Mouse (Mus musculus) E14TG2a.4 (cell line): Measurements from ENCODE around the gene Ang2.
"Not testable (repeated sequence)": the region's sequence is repeated elsewhere in the genome, so short reads cannot be mapped to it uniquely, and the experiment has no call there.

Experiments used
- H3K27me3 ChIP-seq: 2 replicates; pipeline ENCODE4 v1.6.1; 2014; ENCODE audit warnings: low read length, control low read depth; ENCODE audit not compliant: insufficient read depth
- H3K36me3 ChIP-seq: 2 replicates; pipeline ENCODE4 v1.6.1; 2014; ENCODE audit warnings: low read length, control low read depth; ENCODE audit not compliant: insufficient read depth
- H3K4me1 ChIP-seq: replicated peaks from 2 replicates; pipeline ENCODE4 v1.6.1; 2014; ENCODE audit warnings: low read depth, low read length, control low read depth
- H3K4me3 ChIP-seq: replicated peaks from 2 replicates; pipeline ENCODE4 v1.5.1; 2014; ENCODE audit warnings: mild to moderate bottlenecking, low read length
- H3K9me3 ChIP-seq: 2 replicates; pipeline ENCODE4 v1.6.1; 2014; ENCODE audit warnings: low read length, control low read depth
- CTCF ChIP-seq: conservative IDR thresholded peaks from 2 replicates; pipeline ENCODE4 v1.5.1; 2014; ENCODE audit warnings: low read length
- NANOG ChIP-seq: IDR thresholded peaks from 2 replicates; pipeline ENCODE4 v1.6.1; 2014; ENCODE audit warnings: borderline replicate concordance, low read length, mixed read lengths
- POU5F1 ChIP-seq: IDR thresholded peaks from 2 replicates; pipeline ENCODE4 v1.6.1; 2014; ENCODE audit warnings: low read length, borderline replicate concordance

Gene Ang2

GRCm38 (mm10) chr14:51195681-51196080, 3.3 kb downstream of the Ang2 start:
- TF ChIP-seq CTCF (no peak), POU5F1 (no peak), NANOG (no peak)
- peaks cover 16% of the 10 kb centered on the region for H3K4me1 ChIP-seq
- H3K9me3 ChIP-seq = no peaks in the 10 kb centered on the region
- H3K27me3 ChIP-seq = no peaks in the 10 kb centered on the region
- no peaks in the 10 kb centered on the region for H3K36me3 ChIP-seq
- H3K4me3 ChIP-seq = peak overlapping the region; percentile 43; the same call in 1 of the 2 replicates

- not testable (repeated sequence) for H3K4me3 ChIP-seq, H3K27me3 ChIP-seq
Measured at GRCm38 (mm10) chr14:51181051-51181450, 17.9 kb downstream of the Ang2 start.

GRCm38 (mm10) chr14:51173843-51174242, 25.1 kb downstream of the Ang2 start:
- Histone ChIP-seq H3K27me3 (no peaks in the 10 kb centered on the region), H3K4me1 (no peaks in the 10 kb centered on the region), H3K36me3 (no peaks in the 10 kb centered on the region), H3K9me3 (no peaks in the 10 kb centered on the region), H3K4me3 (no peak overlapping the region)
- TF ChIP-seq CTCF (no peak), POU5F1 (no peak), NANOG (no peak)

More at GRCm38 (mm10) chr14:51181051-51181450, 17.9 kb downstream of the Ang2 start:
- H3K9me3 ChIP-seq, H3K36me3 ChIP-seq, H3K4me1 ChIP-seq: not testable (repeated sequence)

GRCm38 (mm10) chr14:51172947-51173346, 26.0 kb downstream of the Ang2 start:
- not testable (repeated sequence) for H3K36me3 ChIP-seq, H3K4me1 ChIP-seq

DNA sequence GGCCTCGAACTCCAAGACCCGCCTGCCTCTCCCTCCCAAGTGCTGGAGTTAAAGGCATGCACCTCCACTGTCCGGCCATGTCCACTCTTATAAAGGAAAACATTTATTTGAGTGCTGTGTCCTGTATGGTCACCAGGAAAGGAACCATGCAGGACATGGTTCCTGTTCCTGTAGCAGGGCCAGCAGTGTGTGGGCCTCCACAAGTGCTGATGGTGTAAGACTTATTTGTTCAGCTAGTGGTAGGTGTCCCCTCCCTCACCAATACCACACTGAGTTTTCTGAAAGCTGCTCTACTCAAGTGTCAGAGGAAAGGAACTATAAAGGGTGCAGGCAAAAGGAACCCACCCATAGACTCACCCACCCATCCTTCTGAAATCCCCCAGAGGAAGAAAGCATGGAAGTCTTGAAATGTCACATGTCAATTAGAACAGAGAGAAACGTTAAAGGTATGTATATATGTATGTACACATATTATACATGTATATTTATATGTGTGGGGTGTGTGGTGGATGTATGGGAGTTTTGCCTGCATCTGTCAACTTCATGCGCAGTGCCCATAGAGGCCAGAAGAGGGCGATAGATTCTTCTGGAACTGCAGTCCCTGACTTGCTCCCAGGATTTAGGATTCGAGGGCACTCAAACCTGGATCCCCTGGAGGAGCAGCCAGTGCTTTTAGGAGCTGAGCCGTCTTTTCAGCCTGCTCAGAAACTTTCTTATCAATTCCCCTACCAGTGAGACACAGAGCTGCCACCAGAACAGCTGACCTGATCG, 26.7 kb downstream of the Ang2 start:
- H3K36me3 ChIP-seq, H3K27me3 ChIP-seq, H3K4me1 ChIP-seq, H3K4me3 ChIP-seq, H3K9me3 ChIP-seq: not testable (repeated sequence)
- TF ChIP-seq CTCF = peak; percentile 25

More at GRCm38 (mm10) chr14:51172947-51173346, 26.0 kb downstream of the Ang2 start:
- not testable (repeated sequence) for H3K4me3 ChIP-seq, H3K27me3 ChIP-seq, H3K9me3 ChIP-seq

DNA sequence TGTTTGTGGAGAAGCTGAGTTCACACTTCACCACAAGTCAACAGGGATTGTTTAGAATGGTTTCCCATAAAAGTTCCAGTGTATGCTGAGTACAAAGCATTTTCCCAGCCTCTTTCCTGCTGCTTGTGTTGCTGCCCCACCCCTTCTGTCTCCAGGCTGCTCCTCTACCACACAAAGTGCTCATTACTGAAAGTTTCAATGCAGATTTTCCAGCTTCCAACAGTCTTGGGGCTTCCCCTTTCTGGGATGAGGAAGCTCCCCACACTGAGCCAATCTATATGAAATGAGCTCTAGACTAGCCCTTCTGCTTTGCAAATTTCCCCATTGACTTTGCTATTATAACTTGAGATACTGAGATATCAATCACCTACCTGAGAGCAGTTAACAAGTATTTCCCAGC, 32.9 kb downstream of the Ang2 start:
- Histone ChIP-seq H3K9me3 (peaks cover 5% of the 10 kb centered on the region; the same call in 1 of the 2 replicates), H3K4me1 (no peaks in the 10 kb centered on the region), H3K36me3 (no peaks in the 10 kb centered on the region), H3K4me3 (no peak overlapping the region), H3K27me3 (no peaks in the 10 kb centered on the region)
- TF ChIP-seq CTCF (no peak), NANOG (no peak), POU5F1 (no peak)

- H3K27me3 ChIP-seq = no peaks in the 10 kb centered on the region
- peaks cover 5% of the 10 kb centered on the region; the same call in 1 of the 2 replicates for H3K9me3 ChIP-seq
Measured at GRCm38 (mm10) chr14:51165435-51165834, 33.5 kb downstream of the Ang2 start.

DNA sequence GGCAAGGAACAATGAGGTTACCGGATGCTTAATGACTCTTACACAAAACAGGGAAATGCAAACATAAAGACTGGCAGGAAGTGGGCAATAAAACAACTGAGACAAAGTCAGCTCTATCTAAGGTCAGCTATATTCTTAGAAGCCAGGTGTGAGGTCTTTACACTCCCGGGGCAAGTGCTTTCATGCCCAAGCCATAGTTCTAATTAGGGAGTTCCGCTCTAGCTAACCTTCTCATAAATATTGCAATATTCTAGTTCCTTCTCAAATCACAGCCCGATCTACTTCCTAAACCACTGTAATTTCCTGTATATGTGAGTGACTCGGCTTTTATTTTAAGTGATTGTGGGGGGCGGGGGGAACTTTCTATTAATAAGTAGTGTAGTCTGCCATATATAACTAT, 35.6 kb downstream of the Ang2 start:
- not testable (repeated sequence) for H3K27me3 ChIP-seq, H3K36me3 ChIP-seq, H3K9me3 ChIP-seq, H3K4me1 ChIP-seq, H3K4me3 ChIP-seq

More at GRCm38 (mm10) chr14:51165435-51165834, 33.5 kb downstream of the Ang2 start:
- no peaks in the 10 kb centered on the region for H3K36me3 ChIP-seq
- no peaks in the 10 kb centered on the region for H3K4me1 ChIP-seq
- no peak overlapping the region for H3K4me3 ChIP-seq
- no peak for TF ChIP-seq POU5F1
- no peak for TF ChIP-seq NANOG
- TF ChIP-seq CTCF = no peak

- not testable (repeated sequence) for H3K27me3 ChIP-seq
Measured at GRCm38 (mm10) chr14:51161976-51162375, 37.0 kb downstream of the Ang2 start, which contains the start of gene Rnase2b. Gene Rnase2b, plus strand, starts transcription at chr14:51162260.

GRCm38 (mm10) chr14:51157072-51157471, 41.9 kb downstream of the Ang2 start:
- Histone ChIP-seq H3K36me3 (no peaks in the 10 kb centered on the region), H3K9me3 (no peaks in the 10 kb centered on the region), H3K27me3 (no peaks in the 10 kb centered on the region), H3K4me1 (no peaks in the 10 kb centered on the region), H3K4me3 (no peak overlapping the region)
- TF ChIP-seq POU5F1 (no peak), CTCF (no peak), NANOG (no peak)

More at GRCm38 (mm10) chr14:51161976-51162375, 37.0 kb downstream of the Ang2 start, which contains the start of gene Rnase2b:
- H3K4me1 ChIP-seq, H3K4me3 ChIP-seq, H3K36me3 ChIP-seq, H3K9me3 ChIP-seq: not testable (repeated sequence)
